Mouse (Mus musculus) liver (tissue): ENCODE data around the gene Skap1.
"Not testable (repeated sequence)": the region's sequence is repeated elsewhere in the genome, so short reads cannot be mapped to it uniquely, and the experiment has no call there.

Experiments used
- DNase-seq: peaks from one replicate; pipeline ENCODE4 v3.0.0-alpha.2; 2020; ENCODE audit warnings: mixed read lengths

The Skap1 gene

DNA sequence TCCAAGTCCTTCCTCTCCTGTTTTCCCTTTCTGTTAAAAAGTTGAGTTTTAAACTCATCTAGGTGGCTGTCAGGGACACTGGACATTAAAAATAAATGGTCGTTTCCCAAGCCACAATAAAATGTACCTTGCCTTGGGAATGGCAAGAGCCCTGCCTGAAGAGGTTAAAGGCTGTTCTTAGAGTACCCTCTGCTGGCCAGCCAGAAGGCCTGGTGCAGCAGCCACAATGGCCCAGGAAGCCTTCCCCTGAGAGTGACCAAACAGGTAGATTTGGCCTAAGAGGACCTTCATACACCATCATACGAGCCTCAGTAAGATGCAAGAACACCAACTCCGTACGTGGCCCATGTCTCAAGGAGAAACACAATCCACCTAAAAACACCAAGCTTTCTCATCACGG is 246.9 kb downstream of the Skap1 start:
- DNase-seq = no peak

DNA sequence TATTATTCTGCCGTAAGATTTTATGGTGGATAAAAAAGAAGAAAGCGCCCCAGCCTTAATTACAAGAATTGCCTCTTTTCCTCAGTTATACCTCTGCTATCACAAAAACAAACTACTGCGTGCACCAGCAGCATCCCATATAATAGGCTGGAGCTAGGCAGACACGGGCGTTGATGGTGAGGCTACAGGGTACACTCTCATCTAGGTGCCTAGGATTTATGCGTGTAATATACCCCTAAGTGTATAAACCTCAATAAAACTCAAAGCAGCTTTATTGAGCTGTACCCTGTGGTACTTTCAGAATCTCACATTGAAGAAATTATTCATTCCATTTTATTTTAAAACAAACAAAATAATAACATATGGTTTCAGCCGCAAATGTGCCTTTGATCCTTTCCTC is 247.3 kb downstream of the Skap1 start:
- no peak for DNase-seq

DNA sequence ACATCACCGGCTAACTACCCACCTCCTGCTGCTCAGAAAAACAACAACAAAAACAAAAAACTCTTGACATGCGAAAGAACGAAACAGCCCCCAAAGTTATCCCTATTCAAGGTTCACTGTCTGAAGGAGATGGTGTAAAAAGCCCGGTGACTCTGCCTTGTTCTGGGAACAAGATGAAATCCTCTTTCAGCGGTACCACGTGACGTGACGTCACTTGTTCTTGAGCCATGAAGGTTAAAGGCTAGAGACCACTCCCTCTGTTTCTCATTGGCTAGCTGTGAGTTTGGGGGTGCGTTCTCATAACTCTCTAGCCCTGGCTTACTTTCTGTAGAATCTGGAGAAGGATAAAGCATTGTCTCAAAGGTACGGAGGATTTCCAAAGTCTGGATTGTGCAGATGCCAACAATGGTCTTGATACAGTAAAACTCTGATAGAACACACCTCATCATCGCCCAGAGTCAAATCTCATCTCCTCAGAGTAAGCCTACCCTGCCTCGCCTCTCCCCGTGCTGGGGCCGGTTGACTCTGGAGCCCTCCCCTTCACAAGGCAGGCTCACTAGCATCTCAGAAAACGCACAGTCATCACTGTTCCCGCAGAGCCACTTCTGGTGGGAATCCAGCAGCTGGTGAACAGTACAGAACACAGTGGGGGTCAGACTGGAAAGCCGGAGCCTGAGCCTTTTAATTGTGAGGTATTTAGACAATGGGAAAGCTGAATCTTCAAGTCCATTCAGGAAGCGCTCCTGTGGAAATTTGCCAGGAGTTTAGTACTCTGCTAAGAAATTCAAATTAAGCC is 249.0 kb downstream of the Skap1 start:
- DNase-seq = no peak

DNA sequence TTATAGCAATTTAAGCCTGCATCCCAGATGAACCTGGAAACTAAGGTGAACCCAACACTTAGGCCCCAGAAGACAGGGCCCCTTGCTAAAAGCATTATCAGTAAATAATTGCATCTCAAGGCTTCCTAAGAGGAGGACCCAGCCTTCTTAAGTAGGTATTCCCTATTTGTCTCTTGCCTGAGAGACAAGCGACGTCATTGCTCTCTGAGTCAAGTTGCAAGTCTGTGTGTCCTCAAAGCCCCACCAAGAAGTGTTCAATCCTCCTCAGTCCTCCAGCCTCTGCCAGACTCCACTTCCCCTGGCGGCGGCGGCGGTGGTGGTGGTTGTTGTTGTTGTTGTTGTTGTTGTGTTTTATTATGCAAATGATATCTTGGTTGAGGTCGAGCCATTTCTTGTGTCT is 249.6 kb downstream of the Skap1 start:
- DNase-seq = no peak

DNA sequence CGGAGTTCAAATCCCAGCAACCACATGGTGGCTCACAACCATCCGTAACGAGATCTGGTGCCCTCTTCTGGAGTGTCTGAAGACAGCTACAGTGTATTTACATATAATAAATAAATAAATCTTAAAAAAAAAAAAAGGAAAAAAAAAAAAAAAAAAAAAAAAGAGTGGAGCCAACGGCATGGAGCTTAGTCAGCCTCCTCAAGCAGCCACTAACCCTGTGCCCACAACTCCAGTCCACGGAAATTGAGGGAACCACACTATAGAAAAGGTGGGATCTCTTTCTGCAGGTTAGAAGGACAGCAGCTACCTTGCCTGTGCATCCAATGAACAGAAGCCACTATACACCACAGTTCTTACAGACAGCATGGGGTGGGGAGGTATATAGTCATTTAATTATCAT is 250.8 kb downstream of the Skap1 start:
- DNase-seq = not testable (repeated sequence)

DNA sequence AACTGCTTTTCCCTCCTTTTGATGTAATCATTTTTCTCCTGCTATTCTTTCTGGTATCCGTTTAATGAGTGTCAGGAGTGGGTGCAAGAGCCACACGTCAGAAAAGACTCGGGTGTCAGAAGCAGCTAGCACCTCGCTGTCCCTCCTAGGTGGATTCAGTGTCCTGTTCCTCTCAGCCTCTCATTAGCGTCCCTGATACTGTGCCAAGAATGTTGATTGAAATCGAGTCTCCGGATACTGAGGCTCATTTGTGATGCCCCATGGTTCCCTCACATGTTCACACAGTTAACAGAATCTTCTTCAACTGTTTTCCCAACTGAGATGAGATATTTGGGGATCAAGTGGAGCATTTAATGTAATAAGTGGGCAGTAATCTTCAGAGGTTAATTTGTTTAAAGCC is 254.2 kb downstream of the Skap1 start:
- no peak for DNase-seq

DNA sequence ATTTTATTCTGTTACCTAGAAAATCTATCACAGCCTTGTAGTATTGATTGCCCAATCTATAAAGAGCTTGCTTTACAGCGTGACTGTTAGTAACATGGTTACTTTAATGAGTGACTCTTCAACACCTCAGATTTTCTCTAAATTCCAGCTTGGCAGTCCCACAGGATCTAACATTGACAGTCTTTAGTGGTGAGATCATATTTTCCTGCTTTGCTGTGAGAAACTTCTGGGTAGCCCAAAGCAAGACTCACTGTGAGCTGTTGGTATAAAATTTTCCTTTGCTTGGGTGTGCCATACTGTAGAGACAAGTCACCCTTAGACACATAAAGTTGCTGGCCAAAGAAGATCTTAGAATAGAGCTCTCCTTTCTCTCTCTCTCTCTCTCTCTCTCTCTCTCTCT is 261.4 kb downstream of the Skap1 start:
- DNase-seq = no peak

DNA sequence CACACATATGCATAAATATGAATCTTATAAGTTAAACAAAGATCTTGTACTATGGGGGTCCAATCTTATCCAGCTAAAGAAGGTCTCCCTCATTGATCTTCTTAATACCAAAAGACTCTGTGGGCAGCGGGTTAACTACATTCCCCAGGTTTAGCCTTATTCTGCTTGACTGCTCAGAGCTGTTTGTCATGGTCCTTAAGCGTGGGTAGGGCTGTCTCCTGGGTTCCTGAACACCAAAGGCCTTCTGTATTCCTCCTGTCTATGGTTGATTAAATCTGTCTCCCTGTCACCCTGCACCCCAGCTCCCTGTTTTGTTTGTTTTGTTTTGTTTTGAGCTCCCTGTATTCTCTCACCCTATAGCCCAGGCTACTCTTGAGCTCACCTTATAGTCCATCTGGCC is 264.2 kb downstream of the Skap1 start:
- no peak for DNase-seq

DNA sequence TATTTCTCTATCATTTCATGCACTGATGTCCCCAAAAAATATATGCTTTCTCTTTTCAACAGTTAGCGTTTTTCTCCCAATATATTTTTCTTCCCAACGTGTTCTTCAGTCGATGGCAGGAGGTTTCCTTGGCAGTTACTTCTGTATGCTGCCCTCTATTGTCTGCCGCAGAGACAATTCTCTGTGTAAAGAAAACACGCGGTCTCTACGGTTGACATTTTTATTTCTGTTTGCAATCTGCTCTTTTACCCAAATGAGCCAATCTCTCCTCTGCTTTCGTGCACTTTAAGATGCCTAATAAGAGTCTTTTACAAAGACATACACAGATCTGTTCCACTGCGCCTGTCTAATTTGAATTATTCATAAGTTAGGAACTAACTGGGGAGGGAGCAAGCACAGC is 265.1 kb downstream of the Skap1 start:
- DNase-seq = no peak

DNA sequence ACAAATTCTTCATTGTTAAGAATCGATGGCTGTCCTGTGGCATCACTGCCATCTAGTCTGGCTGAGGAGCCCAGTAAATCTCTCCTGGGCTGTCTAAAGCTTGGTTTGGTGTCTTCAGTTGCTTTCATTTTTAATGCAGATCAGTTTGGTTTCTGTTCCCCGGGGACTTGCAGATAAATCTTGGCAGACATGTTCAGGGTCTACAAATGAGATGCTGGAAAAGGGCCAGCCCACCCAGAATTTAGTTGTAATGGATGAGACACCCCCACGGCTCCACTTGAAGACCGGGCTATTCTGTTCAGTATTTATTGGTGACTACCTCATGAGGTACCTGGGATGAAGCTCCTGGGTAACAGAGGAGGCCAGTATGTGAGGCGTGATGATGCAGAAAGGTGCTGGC is 265.9 kb downstream of the Skap1 start:
- no peak for DNase-seq

DNA sequence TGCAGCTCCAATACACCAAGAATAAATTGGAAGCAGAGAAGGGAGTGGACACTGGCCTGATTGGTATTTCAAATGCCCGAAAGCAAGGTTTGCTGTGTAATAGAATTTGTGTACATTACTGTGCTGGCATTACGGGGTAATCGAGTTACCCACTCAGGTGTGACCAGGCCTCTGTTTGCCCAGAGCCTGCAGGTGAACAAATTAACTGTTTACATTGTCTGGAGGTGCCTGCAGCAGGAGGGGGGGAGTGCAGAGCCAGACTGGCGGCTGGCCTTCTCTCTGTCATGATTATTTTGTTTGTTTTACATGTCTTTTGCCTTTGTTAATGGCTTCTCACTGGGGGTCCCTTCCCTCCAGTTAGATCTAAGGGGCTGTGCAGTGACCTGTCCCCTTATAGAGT is 268.3 kb downstream of the Skap1 start:
- DNase-seq = no peak

DNA sequence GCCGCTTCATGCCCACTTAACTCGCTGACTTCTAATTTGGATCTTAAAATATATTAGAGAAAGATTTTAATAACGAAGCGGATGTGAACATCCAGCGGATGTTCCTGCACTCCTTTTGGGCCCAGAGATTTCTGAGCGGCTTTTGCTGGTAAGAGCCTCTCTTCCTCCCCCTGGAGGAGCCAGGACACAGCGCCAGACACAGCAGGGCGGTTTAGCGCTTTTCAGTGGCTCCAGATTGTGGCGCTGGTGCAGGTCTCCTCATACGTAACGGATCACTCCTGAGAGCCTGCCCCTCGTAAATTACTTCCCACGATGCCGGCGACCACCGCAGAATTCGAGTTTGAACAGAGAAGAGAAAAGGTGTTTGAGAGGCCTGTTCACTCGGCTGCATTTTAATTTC is 271.5 kb downstream of the Skap1 start:
- peak; percentile 52 for DNase-seq

DNA sequence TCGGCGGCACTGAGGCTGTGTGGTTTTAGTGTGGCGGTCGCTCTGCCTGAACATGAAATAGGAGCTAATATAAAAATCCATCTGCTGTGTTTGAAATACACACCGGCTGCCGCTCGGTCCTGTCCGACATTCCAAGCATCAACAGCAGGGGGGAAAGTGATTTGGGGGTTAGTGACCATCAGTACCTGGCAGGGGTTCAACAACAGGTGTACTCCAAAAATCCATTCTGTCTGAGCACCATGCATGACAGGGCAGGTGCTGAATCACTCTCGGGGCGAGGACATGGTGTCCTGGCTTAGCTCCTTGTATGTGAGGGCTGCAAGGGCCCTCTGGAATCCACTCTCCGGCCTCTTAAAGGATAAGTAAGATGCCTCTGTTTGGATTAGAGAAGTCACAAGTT is 272.0 kb downstream of the Skap1 start:
- no peak for DNase-seq

DNA sequence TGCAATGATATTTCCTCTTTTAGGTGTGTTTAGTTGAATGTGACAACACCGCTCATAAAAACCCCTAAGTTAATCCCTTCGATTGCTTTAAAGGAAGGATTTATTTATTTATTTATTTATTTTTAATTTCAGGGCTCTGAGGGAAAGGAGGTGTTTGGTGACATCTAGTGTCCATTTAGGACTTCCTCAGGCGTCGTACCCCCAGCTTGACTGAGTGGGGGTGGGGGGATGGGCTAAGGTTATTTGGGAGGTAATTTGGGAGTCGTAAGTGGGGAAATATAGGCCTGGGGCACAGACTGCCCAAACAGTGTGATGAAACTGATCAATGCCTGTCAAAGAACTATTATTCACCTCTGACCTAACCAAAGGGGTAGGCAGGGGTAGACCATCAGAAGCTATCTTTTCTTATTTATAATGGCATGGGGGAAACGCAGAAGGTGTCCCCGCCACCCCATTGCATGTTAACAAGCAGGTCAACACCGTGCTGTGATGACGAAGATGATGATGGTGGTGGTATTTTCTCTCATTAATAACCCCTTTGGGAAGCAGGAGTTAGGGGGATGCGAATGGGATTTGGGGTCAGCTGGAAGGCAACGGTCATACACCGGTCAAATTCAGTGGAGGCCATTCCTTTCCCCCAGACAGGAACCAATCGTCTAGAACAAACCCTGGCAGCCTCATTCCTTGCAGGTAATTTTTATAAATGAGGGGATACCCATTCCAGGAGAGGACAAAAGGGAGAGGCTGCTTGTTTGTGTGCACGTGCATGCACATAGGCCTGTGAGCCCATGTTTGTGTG is 273.5 kb downstream of the Skap1 start:
- no peak for DNase-seq

DNA sequence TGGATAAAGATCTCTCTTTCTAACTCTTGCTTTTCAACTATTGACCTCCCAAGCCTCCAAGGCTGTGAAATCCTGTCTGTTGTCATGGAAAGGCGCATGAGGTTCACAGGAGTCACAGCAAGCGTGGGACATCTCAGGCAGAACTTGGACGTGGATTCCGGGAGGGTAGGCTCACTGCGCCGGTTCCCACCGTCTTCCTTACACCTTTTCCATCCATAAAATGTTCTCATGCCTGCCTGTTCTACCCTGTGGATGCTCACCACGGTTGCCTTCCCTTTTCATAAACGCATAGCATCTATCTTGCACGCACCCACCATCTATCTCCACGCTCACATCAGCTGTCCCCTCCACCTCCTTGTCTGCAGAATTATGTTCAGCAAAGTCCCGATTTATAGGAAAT is 276.4 kb downstream of the Skap1 start:
- no peak for DNase-seq

DNA sequence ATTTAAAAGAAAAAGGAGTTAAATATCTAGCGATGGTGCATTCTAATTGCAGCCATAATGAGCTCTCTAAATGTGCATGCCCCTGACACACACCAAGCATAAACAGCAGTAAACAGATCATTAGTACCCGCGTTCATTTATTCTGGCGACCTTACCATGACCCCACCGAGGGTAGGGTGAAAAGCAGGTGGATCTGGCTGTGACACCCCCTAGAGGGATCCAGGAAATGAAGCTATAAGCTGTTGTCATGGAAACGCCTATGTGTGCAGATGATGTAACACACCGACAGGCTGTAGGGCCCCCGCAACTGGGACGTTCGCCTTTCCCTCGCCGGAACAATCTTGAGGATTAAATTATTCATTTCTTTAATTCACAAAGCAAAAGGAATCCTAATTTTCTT is 277.6 kb downstream of the Skap1 start:
- DNase-seq = no peak

DNA sequence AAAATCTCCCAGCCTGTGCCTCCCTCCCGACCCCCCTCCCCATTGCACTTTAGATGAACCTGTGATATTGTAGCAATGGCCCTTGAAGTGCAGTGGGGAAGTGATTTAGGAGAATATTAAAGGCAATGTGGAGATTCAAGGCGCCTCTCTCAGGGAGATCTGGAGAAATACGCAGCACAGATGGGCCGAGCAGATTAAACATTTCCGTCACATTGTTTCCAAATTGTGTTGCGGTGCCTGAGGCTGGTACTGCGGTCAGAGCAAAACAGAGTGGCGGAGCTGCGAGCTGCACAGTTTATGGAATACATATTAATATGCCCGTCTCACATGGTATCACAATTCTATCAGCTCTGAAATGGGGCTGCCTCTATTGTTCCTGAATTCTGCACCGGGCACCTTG is 278.6 kb downstream of the Skap1 start:
- no peak for DNase-seq

DNA sequence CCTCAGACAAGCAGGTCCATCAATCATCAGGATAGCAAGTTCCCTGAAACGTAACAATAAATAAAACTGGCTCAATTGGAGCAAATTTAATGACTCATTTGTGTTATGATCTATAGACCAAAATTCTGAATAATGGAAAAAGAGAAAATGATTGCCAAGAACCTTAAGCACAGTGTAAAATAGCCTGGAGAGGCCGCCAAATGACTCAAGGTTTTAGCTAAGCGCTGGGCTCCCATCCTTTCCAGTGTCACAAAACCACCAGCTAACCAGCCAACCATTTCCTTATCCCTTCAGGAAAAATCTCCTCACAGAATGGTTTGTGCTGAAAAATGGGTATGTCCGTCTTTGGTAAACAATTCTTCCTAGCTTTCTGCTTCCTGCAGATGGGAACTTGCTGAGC is 279.5 kb downstream of the Skap1 start:
- DNase-seq = no peak

DNA sequence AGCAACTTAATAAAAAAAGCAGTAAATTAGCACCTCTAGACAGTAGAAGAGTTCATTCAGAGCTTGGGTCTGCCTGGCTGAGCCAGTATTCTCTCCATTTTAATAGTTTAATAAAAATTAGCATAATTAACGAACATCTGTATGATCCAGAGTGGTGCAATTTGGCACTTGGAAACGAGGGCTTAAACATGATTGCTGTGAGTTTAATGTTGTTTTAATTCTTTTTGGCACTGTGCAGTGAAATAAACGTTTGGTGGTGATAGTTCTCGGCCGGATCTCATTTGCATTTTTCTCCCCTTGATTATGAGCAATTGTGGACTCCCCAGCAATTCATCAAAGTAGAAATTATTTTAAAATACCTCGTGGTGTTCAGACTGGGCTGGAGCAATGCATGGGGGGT is 282.3 kb downstream of the Skap1 start:
- no peak for DNase-seq

DNA sequence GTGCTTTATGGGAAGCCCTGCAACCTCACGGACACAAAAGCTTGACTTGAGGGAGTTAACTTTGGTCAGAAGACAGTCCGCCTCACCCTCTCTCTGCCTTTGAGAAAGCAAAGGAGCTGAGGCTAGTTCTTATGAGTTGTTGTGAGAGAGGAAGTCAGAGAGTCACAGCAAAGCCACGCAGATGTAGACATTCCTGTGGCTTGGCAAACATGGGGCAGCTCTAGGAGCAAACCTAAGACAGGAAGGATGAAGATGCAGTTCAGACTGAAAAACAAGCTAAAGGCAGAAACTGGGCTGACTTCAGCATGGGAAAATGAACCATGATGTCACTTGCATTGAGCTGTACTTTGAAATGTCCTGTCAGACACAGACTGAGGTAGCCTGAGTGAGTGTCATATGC is 283.2 kb downstream of the Skap1 start:
- no peak for DNase-seq

DNA sequence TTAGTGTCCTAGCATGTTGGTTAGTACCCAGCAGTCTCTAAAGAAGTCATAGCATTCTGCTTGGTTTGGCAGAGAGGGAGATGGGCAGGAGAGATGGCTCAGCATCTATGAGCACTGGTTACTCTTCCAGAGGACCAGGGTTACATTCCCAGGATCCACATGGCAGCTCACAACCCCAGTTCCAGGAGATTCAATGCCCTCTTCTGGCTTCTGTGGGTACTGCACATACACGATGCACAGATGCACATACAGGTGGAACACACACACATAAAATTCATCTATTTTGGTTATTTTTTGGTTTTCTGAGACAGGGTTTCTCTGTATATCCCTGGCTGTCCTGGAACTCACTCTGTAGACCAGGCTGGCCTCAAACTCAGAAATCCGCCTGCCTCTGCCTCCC is 290.9 kb downstream of the Skap1 start:
- no peak for DNase-seq

DNA sequence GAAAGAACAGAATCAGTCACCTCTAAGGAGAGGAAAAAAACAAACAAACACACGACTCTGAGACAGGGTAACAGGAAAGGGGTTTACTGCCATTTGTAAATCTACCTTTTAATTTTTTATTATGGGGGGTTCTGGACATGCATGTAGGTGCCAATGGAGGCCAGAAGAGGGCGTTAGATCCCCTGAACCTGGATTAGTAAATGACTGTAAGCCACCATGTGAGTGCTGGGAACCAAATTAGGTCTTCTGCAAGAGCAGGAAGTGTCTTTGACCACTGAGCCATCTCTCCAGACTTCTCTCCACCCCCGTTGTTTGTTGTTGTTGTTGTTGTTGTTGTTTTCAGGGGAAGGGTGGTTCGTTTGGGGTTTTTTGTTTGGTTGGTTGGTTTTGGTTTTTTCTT is 293.0 kb downstream of the Skap1 start:
- no peak for DNase-seq

DNA sequence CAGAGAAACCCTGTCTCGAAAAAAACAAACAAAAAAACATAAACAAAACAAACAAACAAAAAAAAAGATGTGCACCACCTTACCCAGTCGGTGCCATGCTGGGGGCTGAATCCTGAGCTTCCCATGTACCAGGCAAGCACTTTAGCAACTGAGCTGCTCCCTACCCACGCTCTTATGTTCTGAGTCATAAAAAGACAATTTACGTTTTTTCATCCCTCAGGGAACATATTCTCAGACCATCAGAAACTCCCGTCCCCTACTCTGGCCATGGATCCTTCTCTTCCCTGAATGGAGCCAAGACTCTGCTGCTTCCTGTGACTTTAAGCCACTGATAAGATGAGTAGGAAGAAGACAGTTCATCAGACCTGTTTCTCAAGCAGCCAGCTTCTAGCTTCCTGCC is 294.0 kb downstream of the Skap1 start:
- no peak for DNase-seq

DNA sequence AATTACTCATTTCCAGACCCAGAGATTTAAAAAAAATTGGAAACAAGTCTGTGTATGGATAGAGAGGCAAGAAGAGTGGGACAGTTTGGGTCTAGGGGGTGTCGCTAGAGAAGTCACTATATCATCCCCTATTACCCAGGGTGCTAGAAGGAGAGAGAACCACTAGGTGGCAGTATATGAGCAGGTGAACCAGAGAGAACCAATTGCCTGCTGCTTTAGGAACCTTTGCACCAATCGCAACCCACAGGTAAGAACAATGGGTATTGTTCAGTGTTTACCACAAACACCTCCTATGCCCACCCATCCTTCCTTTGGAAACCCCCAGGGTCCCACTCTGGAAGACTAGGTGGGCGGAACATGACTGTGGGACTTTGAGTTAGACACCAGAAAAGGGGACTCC is 295.6 kb downstream of the Skap1 start:
- peak; percentile 33 for DNase-seq

DNA sequence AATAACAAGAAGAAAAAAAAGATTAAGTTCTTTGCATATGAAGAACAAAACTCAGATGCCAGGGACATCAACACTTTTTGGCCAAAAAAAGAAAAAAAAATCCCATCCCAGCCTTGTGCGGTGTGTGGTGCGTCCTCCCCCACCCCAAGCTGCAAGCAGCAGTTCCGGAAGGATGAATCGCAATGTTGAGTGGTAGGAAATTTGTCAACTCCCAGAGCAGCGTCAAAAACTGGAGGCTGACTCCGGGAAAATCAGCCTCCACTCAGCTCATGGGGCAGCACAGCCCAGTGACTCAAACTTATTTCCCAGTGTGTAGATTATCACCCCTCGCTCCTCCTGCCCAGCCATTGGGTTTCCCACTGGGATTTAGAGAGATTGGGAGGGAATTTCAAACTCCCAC is 297.6 kb downstream of the Skap1 start:
- DNase-seq = no peak
